Mouse (Mus musculus) thymus, postnatal 4 days (tissue): Measurements from ENCODE around the gene Nhlh2.
A peak's percentile ranks its signal among the peaks of the same experiment; 100 is the strongest.

Source experiments
- DNase-seq: peaks from one replicate; pipeline ENCODE4 v3.0.0; 2021

Gene Nhlh2

DNA sequence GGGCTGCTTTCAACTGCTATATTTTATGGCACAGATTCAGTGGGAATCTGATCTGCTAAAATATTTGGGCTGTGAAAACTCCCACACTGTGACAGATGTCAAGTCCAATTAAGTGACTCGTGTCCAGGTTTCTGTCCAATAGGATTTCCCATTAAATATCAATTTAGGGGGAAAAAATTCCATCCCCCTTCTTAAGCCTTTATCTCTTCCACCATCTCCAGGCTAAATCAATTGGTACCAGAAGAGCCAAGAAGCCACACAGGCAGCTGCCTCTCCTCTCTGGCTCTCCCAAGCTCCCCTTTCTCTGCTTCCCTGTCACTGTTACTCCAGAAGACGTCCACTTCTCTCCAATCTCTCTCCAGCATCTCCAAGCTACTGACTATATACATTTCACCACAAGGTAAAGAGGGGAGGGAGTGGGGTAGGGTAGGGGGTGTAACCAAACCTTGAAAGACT lies at the start of gene Nhlh2:
Gene Nhlh2, plus strand, starts transcription at position 151 of the 456 bp plus-strand sequence.
- DNase-seq: no peak

DNA sequence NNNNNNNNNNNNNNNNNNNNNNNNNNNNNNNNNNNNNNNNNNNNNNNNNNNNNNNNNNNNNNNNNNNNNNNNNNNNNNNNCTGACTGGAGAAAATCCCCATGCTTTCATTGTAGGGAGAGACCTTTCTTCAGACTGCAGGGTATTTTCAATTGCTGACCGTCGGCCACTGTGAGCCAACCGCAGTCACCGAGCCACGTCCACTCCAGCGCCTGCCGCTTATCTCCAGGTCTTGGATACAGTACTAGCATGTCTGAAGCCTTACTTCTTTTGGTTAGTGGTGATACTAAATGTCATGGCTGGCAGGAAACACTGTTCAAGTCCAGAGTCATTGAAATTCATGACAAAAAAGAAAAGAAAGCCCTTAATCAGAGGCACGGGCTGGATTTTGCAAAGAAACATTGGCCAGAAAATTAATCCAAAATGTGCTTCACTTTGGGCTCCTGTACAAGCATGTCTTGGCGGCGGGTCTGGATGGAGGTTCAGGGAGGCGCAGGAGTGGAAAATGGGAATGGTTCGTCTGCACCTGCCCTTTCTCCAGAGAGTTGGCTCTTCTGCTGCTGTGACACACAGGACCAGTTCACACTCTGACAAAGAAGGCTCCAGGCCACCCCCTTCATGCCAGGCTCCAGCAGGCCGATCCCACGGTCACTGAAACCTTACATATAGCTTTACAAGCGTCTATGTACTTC lies 48.6 kb upstream of the Nhlh2 start:
- no peak for DNase-seq

DNA sequence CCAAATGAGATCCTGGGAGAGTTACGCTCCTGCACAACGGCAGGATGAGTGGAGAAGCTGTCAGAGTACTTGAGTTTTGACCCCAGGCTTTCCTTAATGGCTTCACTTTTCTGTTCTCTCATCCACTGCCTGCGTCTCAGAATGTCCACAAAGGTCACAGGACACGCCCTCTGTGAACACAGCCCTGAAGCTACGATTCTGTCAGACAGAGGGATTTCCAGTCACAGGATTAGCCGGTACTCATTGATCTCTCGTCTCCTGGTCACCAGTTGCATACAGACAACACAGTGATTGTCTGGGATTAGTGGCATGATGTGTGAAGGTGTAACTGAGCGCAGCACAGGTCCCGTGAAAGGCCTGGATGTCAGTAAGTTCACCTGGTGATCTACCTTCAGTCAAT lies 46.4 kb upstream of the Nhlh2 start:
- DNase-seq: no peak

DNA sequence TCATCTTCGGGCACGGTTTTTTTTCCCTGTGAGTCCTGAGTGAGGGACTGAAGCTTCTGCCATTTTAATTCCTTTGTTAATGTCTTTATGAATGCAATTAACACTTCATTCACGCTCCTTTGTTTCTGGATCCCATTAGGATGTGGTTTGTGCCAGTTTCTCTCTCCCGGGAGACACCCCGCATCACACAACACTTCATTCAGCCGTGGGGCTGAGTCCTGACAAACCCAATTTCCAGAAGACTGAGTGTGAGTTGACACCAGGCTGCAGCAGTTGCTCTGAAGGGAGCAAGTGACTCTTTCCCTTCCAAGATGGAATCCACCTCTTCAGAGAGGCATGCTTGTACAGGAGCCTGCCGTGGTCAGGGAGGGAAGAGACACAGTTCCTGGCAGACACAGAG lies 45.5 kb upstream of the Nhlh2 start:
- no peak for DNase-seq

DNA sequence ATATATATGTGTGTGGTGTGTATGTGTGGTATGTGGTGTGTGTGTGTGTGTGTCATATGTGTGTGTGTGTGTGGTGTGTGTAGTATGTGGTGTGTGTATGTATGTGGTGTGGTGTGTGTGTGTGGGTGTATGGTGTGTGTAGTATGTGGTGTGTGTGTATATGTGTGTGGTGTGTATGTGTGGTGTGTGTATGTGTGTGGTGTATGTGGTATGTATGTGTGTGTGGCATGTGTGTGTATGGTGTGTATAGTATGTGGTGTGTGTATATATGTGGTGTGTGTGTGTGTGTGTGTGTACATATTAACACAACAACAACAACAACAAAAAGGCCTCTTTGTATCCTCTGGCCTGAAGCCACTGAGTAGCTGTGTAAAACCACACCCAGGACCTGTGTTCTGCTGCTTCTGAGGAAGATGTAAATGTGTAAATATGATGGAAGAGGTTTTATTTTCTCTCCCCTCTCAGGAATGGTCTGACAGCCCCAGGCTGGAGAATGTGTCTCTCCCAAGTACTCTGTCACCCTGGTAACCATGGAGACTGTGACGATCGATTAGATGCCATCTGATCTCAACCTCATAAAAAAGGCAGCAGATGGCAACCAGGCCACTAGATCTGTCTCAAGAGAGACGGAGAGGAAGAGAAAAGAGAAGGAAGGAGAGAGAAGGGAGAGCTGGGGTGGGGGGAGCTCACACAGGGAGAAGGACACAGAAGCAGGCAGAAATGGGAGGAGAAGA lies 42.9 kb upstream of the Nhlh2 start:
- no peak for DNase-seq

DNA sequence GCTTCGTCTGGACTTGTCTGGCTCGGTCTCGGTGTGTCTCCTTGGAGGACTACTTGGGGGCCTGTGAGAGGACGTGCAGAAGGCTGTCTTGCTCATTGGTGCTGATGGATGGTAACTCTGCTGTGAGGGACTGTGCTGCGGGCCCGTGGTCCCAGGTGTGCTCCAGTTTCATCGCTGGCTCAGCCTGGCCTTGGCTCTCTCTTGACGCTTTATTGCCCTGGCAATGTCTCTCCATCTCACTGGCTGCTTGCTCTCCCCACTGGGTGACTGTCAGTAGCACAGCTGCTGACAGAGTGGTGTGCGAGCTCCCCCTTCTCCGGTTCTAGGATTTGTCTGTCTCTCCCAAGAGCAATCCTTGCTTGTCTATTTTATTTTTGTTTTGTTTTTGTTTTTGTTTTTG lies 34.5 kb upstream of the Nhlh2 start:
- DNase-seq: no peak

DNA sequence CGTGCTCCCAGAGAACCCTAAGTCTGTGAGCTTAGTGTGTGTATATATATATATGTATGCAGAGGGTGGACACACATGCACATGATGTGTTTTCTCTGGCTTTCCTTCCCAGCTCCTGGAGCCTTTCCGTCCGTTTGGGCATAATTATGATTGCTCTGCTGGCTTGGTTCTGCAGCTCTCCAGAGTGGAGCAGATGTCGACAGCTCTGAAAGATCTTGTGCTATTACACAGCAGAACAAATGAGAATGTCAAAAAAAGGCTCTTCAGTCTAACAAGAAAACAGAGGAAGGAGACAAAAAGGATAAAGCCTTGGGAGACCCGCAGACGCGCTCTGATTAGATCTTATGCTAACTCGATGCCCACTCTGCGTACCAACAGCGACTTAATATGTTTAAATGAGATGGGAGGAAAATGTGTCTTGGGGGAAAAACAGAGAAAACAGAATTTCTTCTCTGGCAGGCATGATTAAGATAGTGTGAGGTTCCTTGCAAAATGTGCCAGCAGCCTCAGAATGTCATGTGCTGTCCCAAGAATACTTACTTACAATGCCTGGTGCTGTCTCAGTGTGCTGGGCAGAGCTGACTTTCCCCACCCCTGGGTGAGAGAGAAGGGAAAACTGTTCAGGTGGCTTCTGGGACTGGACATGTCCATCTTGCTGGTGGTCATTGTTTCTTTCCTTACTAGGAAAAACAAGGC lies 31.4 kb upstream of the Nhlh2 start:
- DNase-seq: no peak

DNA sequence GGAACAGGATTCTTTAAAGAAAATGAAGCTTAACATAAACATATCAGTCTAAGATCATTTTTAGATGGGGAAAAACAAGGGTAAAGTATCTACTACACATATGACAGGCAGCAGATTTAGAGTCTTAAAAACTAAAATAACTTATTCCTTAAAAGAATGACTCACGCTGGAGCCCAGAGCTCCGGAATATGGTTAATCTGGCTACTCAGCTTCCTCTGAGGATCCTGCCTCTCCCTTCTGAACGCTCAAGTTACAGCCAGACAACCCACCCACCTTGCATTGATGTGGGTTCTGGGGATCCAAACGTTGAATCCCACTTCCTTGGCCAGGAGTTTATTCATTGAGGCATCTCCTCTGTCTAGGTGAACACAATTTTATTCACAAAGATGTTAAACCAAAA lies 26.0 kb upstream of the Nhlh2 start:
- no peak for DNase-seq

DNA sequence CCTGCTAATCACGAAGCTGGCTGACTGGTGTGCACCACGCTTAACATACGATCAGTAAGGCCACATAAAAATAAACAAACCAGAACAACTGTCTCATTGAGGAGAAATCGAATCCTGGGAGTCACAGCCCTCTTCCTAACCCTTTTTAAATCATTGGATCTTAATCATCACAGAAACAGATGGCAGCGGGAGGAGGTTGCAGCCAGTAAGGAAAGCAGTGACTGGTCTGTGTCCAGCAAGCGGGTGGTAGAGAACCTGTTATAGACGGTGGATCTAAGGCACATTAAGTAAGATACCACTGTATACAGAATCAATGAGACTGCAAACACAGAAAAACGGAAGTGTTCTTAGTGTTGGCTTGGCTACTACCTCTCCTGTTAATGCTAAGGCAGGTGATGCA lies 24.2 kb upstream of the Nhlh2 start:
- DNase-seq: no peak

DNA sequence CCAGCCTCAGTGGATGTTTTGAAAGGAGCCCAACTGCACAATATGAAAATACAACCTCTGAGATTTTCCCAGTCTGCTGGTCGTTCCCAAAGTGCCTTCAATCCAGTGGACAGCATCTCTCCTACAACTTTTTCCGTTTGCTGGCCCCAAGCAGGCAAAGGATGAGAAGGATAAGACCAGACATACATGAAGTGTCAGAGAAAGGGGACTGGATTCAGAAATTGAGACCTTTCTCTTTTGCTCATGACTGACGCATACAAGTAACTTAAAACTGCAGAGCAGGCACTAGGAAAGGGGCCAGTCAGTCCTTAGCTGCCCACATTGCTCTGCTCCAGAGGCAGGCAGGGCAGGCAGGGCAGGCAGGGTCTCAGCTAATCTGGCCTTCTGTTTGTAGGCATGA lies 19.7 kb upstream of the Nhlh2 start:
- no peak for DNase-seq

DNA sequence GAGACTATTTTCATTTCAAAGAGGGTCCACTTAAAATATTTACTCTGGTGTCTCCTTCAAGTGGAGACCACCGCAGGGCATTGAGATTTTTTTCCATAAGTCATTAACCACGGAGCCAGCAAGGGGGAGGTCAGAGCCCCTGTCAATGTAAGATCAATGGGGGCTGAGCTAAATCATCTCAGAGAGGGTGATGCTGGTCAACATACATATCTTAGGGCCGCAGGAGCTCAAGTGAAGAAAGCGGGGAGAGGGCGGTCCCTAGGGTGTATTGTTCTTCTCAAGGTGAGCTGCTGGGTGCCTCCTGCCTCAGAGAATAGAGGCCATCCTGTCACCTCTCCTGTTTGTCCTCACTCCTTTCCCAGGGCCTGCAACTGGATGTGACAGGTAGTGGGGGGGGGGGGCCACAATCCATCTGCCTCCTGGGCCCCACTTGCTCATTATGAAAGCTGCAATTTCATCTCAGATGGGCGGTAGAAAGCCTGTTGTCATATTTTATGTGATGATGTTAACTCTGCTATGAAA lies 18.8 kb upstream of the Nhlh2 start:
- DNase-seq: no peak

DNA sequence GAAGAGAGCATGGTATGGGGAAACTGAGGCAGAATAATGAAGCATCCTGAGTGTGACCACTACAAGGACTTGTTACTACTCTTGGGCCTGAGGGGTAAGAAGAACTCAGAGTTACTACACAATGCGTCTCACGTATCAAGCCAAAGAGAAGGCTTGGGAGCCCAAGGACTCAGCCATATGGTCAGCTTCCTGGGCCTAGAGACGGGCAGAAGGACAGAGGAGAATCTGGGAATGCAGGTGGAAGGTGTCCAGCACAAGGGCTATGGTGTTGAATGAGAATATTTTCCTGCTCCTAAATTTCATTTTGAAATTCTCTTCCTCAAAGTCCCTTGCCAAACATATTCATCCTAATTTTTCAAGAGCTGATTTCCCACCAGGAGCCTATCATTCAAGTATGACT lies 12.0 kb upstream of the Nhlh2 start:
- no peak for DNase-seq

DNA sequence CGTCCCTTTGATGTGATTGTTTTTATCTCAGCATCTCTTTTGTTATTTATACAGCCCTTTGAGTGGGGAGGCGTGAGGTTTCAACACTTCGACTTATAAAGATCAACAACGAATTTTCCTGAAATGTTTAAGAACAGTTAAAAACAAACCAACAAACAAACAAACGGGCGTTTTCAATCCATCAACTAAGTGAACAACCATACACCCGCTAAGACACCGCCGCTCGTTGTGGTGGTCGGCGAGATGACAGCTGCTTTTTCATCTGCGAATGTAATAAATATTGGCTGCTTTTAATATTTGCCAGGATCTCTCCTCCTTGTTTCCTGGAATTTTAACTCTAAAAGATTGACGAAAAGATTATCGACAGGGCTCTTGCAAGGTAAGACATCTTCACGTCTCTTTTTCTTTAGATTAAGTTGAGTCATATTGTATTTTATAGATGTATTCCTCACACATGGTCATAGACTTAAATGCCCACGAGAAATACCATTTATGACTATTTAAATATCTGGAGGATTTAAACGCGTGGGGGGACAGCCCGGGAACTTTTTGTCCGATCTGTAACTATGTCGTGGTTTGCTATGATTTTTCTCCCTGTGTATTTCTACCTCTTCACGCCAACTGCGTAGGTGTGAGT lies 923 bp downstream of the Nhlh2 start:
- no peak for DNase-seq

DNA sequence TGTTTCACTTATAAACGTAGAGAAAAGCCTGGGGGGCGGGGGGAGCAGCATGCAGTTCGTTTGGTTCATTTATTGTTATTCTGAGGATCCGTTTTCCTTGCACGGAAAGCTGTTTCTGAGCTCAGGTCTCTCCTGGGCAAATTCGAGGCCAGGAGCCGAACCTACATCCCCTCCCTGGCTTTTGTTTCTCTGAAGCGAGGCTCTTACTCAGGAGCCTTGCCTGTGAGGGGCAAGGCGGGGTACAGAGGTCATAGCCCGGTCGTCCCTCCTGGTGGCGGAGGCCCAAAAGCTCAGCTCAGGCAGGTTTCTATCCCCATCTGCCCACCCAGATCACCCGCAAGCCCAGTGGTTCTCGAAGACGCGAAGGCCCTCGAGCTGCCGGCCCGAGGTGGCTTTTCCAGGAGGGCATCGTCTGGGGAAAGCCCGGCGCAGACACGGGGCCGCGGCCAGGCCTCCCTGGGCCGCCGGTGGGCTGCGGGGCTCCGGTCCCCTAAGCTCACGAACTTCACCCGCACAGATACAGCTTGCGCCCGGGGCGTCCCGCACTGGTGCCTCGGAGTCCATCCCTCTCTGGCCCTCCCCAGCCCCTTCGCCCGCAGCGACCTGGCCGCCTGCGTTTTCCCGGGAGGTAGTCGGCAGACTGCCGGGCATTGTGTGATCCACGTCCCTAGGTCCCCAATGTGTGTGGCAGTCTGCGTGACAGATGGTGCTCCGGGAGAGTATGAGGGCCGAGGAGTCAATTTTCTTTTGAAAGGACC lies 1.6 kb downstream of the Nhlh2 start:
- DNase-seq: no peak

DNA sequence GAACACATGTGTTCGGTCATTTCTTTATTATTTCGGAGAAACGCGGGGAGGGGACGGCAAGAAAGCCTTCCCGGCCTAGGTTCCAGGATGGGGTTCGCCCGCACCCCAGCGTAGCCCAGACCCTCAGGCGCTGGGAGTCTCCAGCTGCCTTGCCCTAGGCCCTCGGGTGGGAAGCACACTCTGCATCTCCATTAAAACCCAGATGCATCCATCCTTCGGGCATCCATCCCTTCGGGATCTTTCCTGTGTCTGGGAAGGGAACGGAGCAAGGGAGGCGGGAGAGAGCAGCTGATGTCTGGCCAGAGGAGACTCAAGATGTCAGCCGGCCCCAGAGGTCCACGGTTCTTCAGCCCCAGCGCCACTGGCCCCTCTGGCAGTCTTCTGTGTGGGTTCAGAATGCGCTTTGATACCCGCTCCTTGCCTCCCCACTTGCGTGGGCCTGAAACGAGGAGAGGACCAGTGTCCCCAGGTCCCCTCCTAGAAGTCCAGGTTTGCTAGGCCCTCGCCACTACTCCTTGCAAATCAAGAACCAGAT lies 2.3 kb downstream of the Nhlh2 start:
- no peak for DNase-seq

DNA sequence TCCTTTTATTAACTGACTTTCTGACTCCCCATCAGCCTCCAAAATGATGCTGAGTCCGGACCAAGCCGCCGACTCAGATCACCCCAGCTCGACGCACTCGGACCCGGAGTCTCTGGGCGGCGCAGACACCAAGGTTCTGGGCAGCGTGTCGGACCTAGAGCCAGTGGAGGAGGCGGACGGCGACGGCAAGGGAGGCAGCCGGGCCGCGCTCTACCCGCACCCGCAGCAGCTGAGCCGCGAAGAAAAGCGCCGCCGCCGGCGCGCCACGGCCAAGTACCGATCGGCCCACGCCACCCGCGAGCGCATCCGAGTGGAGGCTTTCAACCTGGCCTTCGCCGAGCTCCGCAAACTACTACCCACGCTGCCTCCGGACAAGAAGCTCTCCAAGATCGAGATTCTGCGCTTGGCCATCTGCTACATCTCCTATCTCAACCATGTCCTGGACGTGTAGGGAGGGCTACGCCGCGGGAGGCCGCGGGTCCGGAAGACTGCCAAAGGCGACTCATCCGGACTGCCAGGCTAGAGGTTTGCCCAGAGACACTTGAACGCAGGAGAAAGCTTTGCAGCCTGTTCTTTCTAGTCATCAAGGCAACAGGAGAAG lies 2.8 kb downstream of the Nhlh2 start:
- DNase-seq: peak; percentile 16

DNA sequence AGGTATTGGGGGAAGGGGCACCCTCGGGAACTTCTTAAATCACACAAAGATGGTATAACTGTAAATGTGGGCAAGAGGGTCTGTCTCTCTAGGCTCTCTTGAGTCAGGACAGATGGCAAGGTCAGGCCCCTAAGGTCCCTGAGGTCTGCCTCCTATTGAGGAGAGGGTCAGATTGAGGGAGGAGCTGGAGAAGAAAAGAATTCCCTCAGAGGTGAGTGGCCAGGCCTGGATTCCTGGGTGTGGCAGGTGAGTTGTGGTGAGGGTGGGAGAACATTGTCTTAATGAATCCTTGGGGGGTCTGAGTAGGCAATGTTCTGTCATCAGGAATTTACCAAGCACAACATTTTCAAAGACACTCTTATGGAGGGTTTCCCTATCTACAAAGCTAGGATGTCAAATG lies 10.7 kb downstream of the Nhlh2 start:
- no peak for DNase-seq

DNA sequence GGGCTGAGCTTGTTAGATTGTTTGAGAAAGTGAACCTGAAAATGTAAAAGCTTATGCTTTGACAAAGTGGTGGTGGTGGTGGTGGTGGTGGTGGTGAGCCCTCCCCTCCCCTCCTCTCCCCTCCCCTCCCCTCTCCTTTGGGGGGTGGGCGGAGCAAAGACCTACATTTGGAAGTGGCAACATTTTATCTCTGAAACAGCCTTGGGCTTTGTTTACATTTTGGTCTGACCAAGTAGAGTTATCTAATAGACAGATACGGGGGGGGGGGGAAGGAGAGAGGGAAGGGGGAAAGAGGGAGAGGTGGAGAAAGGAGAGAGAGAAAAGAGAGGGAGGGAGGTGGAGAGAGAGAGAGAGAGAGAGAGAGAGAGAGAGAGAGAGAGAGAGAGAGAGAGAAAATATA lies 12.8 kb downstream of the Nhlh2 start:
- no peak for DNase-seq

DNA sequence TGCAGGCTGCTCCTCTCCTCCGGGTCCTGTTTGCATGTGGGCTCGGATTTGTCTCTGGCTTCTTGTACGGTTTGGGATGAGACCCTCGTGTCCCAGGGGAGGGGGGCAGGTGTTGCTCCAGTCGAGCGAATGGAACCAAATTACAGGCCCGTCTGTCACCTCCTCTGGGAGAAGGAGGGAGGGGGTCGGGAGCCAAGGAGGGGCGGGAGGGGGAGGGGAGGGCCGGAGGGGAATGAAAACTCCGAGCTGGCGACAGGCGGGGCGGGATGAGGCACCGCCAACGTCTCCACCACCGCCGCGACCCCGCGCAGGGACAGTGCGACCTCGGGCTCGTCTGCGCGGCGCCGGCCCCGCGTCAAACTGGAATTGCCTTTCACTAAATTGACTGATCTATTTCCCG lies 13.5 kb downstream of the Nhlh2 start:
- DNase-seq: no peak

DNA sequence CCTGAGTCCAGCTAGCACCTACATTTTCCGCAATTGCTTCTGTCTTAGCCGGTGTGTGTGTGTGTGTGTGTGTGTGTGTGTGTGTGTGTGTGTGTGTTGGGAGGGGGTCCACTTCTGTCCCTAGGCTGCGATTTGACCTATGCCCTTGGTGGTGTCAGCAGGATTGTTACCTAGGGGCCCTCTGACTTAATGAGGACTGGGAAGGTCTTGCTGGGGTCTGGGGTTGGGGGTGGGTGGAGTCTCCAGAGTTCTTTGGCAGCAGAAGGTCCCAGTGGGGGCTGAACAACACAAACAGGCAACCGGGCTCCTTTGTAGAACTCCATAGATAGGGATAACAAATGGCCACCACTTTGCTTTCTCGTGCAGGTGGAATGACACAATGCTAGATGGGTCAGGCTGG lies 14.0 kb downstream of the Nhlh2 start:
- DNase-seq: no peak

DNA sequence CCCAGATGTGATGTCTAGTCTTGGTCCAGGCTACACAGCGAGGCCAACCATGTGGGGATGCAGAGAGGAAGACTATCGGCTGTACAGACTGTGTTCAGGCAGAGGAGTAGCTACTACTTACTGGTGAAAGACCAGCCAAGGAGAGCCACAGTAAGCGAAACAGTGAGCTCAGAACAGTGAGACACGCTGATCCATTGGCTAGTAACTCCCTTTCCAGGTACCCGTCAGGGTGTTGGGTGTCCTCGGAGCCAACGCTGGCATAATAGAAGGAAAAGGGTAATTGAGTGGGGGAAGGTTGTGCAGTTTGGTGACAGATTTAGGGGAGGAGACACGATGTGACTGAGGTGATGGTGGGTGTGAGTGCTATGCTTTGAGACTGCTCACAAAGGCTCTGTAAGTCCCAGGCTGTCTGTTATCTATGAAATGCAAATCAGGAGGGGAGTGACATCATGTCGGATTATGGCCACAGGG lies 15.1 kb downstream of the Nhlh2 start:
- DNase-seq: no peak

DNA sequence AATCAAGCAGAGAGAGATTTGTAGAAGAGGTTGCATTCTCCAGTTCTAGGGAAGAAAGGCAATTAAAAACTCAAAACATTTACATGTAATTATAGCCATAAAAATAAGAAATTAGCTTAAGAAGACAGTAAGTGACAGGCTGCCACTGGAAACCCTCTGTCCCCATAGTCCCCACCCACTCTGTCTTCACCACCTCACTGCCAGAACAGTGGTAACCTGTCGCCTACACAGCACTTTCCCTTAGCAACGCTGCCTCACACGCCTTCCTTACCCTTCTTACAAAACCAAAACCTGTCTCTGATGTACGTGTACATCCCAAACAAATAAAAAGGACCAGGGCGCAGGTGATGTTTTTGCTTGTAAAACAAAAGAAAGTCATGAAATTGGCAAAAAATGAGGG lies 15.8 kb downstream of the Nhlh2 start:
- DNase-seq: no peak
